Mouse (Mus musculus) ovary, postnatal 10 days (tissue): Measurements from ENCODE around the gene Nfkbiz.

Experiments
- DNase-seq: peaks from one replicate; pipeline ENCODE4 v3.0.0; 2022; ENCODE audit warnings: low spot score

Gene Nfkbiz

DNA sequence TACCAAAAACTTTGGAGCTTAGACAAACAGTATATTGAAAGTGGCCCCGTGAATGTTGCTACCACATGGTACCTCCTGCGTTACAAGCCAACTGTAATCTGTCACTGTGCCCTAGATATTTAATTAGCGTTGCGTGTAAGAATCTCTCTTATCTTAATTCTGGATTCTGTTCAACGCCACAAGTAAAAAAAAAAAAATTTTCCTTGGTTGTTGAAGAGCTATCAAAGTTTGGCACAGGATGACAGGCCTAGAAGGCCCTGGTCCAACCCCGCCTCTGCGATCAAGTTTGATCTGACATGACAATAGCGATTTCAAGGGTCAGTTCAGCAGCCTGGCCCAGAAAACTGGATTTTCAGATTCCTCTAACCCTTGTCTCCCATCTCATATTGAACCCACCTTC, 6.1 kb downstream of the Nfkbiz start:
- no peak for DNase-seq

- DNase-seq = no peak
These were observed 6.7 kb downstream of the Nfkbiz start for GRCm38 (mm10) chr16:55832040-55832439.

- DNase-seq = no peak
These were observed 7.2 kb downstream of the Nfkbiz start for GRCm38 (mm10) chr16:55831451-55831850.

DNA sequence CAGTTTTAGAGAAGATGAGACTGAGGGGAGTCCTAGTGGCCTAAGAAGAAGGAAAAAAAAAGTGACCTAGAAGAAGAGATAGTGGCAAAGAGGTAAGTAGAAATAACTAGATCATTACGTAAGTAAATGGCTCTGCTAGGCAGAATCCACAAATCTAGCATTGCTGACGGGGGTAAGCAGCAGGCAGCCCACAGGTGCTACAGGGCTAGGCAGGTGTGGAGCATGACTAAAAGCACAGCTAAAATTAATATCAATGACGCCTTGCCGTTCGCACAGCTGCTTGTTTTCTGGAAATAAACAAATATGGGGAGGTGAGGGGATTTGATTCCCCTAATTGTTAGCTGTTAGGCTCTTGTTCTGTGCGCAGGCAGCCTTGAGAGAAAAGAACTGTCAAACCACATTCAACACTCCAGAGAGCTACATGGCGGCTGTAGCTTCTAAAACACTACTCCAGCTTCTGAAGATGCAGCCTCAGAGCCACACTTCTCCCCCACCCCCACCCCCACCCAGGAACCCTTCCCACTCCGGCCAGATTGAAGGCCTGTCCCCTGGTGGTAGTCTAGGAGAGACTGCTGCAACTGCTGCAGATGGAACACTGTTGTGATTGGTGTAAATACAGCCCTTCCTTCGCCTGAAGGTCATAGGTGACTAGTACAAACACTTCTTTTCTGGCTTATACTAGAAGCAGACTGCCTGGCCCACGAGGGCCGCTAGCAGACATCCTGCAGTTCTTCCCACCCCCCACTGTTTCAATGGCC, 15.1 kb downstream of the Nfkbiz start:
- DNase-seq = no peak

GRCm38 (mm10) chr16:55822741-55823397, 15.8 kb downstream of the Nfkbiz start:
- no peak for DNase-seq

DNA sequence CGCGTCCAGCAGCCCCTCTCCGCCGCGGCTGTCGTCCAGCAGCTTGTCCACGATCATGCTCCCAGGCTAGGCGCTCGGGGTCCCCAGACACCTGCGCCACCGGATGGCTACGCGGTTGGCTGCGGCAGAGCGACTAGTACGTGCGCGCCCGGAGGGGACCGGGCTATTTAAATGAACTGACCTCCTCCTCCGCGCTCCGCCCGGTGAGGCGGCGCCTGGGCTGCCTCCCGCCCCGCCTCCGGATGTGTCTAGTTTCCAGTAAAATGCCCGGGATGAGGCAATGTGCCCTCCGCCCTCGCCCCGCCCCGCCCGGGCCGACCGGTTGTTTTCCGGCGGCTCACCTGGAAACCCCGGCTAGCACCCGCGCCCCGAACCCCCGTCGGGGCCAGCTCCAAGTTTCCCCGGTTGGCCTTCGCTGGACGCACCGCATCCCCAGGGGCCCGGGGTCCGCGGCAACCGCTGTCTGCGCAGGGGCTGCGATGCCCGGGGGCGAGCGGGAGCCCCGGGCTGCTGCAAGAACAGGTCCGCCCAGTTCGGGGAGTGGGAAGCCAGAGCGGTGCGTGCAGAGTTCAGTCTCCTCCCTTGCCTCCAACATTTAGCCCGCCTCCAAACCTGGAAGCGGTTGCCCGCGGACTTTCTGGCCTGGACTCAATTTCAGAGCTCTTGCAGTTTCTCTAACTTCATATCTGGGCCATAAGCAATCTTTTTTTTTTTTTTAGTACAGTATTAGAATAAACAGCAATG, 16.5 kb downstream of the Nfkbiz start:
- DNase-seq = peak; percentile 77

- peak; percentile 15 for DNase-seq
These were observed 17.1 kb downstream of the Nfkbiz start for GRCm38 (mm10) chr16:55821571-55821981.

GRCm38 (mm10) chr16:55820916-55821570, 17.7 kb downstream of the Nfkbiz start:
- DNase-seq = no peak

GRCm38 (mm10) chr16:55820161-55820915, 18.4 kb downstream of the Nfkbiz start:
- no peak for DNase-seq

- DNase-seq = peak; percentile 24
These were observed 19.4 kb downstream of the Nfkbiz start for GRCm38 (mm10) chr16:55819186-55819861.

GRCm38 (mm10) chr16:55817717-55818515, 20.8 kb downstream of the Nfkbiz start:
- DNase-seq = no peak

DNA sequence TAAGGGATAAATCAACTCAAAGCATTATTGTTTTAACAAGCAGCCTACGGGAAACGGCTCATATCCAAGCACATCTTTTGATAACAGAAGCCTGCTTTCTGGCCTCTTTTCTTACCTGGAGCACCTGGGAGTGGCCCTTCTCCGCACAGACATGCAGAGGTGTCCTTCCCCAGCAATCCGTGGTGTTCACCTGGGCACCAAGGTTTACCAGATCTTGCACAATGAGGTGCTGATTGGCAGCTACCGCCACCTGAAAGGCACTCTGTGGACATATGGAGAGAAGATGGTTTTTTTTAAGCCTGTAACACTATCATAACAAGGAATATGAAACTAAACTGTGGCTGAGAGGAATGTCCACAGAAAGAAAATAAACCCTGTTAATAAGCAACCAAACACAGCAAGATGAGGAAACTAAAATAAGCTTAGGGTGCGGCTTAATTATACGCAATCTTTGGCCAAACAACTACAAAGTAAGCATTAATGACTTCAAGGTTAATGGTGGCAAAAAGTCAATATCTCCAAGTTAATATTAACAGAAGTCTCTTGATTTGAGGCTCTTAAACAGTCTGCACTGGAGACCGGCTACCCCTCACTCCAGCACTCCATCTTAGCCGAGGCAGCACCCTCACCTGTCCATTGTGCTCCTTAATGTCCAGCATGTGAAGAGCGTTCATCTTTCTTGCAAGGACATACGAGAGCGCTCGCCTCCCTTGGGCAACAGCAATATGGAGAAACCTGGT, 22.3 kb downstream of the Nfkbiz start:
- no peak for DNase-seq

- no peak for DNase-seq
These were observed 23.2 kb downstream of the Nfkbiz start for GRCm38 (mm10) chr16:55815466-55815865.

DNA sequence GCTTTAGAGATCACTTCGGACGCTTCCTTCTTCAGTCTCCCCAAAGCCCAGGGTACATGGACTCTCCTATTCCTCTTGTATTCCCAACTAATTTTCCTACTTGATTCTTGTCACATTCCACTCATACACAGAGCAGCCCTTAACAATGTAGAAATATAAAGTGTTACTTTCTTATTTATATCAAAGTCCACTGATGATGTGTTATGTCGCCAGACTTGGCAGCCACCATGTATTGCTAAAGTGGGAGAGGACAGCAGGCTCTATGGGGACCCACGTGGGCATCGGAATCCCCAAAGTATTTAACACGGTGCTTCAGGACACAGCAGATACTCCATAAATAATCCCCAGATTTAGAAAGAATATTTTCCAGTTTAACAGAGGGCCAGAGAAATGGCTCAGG, 24.0 kb downstream of the Nfkbiz start:
- no peak for DNase-seq

- DNase-seq = no peak
These were observed 24.8 kb downstream of the Nfkbiz start for GRCm38 (mm10) chr16:55813916-55814315.

- DNase-seq = no peak
These were observed 26.9 kb downstream of the Nfkbiz start for GRCm38 (mm10) chr16:55811792-55812191.

- no peak for DNase-seq
These were observed 28.8 kb downstream of the Nfkbiz start for GRCm38 (mm10) chr16:55809779-55810514.

DNA sequence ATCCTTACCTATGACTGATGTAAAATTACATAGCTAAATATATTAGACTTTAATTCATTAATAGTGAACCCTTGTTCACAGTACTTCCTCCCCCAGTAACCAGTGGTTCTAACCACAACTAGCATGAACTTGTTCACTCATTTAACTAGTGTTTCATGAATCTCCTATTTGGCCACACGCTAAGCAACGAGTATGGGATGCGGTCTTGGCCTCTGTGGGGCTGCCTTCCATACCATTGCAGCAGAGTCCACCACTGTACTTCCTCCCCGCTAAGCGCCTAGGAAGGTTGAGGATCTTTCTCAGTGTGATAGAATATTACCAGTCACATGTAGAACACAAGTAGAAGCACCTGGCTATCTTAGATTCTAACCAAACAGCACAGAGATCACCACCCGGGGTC, 29.4 kb downstream of the Nfkbiz start:
- no peak for DNase-seq

GRCm38 (mm10) chr16:55807505-55807932, 31.2 kb downstream of the Nfkbiz start:
- no peak for DNase-seq
